Mouse (Mus musculus) neutrophil, adult 5-6 weeks (primary cell): ENCODE data around the gene Cpa1. TPM values are rescaled to one million over a fixed set of nuclear protein-coding genes. Genes with fewer than 3 reads are reported as not detected.

ENCODE experiments used
- ATAC-seq: fragments of 151-379, 151-347 bp; 2 replicates; pipeline ENCODE4 v1.8.0; 2017; ENCODE audit warnings: mild to moderate bottlenecking, moderate TSS enrichment; ENCODE audit not compliant: insufficient number of reproducible peaks, poor library complexity, low FRiP score, severe bottlenecking; ENCODE audit errors: extremely low read depth
- total RNA-seq: library from RNA; stranded (forward); fragments of 200-1000 nt; gene quantifications from 2 replicates; pipeline ENCODE4 v1.2.3, GENCODE M21; 2017

The Cpa1 gene
- total RNA-seq, 1 experiment from 2014 or later: not detected

DNA sequence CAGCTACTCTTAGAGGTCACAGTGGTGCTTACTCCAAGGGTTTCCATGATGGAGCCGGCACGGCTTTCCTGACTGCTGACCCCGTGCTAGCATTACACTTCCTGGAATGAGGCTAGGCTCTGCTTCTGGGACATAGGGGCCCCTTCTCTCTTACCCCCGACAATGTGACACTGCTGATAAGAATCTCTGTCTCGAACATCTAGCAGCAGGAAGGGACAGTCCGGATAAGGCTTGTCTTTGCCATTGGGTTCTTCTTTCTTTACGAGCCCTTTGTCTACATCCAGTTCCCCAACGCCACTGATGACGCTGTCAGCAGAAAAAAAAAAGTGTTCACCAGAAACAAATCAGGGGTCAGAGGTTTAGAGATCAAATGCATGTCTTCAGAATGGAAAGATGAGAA, 19.6 kb downstream of the Cpa1 start:
- ATAC-seq: no peak

DNA sequence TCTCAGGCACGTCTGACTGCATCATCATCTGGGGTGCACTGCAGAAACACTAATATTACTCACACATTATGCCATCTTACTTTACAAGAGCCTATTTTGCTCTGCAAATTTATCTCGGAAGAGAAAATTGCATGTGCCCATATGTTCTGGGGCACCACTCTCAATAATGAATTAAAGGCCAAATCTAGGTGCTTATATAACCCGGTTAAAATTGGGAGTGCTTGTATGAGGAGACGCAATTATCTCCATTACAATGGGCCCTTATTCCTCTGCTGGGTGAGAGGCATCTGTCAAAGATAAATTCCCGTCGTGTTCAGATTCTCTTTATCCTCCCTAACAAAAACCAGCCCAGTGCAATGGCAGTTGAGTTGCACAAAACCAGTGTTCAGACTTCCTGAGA, 25.8 kb downstream of the Cpa1 start:
- no peak for ATAC-seq

DNA sequence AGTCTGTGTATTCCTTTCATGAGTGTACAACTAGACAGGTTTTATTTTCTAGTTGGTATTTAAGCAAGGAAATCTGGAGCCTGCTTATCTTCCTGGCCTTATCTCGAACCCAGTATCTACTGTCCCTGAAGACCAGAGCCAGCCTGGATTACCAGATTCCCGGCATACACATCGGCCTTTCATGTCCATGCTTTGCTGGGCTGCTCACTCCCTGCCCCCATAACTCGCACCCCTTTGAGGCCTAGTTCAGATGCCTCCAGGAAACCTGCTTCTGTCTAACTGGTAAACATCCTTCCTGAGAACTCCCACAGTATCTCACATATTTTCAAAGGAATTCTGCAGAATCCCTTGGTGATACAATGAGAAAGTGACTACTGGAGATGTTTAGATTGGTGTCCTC, 26.3 kb downstream of the Cpa1 start:
- ATAC-seq: no peak

DNA sequence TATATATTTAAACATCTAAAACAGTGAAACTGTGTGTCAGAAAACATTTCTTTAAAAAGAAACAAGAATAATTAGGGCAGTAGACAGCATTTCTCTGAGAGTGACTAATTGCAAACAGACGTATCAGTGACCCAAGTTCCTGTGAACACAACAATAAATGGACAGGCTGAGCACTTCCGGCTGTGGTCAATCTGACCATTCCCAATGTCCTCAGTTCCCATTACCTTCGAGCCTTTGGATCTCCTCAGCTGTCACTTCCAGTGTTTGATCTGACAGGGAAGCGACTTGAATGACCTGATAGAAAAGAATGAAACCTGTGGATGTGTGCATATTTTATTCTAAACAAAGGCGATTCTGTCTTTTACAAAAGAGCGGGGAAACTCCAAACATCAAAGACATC, 27.0 kb downstream of the Cpa1 start:
- no peak for ATAC-seq

DNA sequence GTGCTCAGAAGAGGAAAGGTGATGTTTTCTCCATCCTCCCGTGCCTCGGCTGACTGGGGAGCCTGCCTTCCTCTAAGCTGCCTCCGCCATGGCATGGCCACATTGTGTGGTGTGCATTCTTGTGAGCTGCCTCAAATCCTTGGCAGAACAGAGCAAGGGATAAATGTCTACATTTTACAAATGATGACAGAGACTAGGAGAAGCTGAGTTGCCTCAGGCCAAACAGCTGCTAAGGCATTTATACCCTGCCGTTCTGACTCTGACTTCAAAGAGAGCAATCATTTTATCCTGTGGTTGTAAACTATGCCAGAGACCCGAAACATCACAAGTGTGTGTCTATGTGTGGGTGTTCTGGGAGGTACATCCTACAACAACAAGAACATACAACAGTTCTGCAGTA, 28.6 kb downstream of the Cpa1 start:
- no peak for ATAC-seq

DNA sequence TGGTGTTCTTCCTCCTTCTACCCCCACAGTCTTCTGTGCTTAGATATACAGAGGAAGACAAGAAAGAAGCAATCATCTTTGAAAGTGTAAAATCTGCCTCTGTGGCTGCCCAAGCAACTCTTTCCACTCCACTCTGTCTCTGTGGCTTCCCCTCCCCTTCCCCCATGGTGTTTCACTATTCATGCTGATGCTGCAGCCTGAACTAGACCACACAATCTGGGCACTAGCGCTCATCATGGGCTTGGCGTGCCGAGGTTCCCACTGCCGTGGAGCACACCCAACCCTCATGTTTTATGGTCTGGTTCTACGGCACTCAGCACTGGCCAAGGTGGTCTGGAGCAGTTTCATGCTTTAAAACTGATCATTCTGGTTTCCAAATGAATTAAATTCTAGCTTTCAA, 32.7 kb downstream of the Cpa1 start:
- ATAC-seq: no peak

DNA sequence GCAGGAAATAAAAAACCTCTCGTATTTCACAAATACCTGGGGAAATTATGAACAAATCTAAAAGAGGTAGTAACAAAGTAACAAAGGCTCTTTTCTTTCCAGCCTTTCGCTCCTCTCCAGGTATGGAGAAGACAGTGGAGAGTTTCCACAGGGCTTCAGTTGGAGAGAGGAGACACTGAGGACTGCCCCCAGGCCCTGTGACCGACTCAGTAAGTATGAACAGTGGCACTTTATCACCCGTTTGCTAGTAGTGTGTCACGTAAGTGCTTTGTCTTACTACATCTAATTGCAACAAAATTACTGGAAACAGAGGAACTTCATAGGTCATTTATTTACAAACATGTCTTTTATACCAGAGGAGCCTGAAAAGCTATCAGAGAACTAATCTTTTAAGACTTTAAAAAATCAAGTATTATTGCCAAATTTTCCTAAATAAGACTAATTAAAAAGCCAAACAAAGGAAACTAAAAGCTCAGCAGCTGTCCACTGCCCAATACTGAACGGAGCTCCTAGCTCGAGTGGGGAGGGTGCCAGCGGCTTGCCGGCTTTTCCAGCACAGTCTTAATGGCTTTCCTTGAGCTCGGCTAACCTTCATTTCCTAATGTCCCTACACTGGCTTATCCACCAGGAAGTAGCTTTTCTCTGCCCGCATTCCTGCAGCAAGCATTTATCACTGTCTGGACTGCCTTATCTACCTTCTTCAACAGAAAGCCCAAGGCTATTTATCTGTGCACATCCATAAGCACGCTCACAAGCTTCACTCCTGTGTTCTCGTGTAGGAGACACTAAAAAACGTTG, 34.9 kb downstream of the Cpa1 start:
- ATAC-seq: no peak

DNA sequence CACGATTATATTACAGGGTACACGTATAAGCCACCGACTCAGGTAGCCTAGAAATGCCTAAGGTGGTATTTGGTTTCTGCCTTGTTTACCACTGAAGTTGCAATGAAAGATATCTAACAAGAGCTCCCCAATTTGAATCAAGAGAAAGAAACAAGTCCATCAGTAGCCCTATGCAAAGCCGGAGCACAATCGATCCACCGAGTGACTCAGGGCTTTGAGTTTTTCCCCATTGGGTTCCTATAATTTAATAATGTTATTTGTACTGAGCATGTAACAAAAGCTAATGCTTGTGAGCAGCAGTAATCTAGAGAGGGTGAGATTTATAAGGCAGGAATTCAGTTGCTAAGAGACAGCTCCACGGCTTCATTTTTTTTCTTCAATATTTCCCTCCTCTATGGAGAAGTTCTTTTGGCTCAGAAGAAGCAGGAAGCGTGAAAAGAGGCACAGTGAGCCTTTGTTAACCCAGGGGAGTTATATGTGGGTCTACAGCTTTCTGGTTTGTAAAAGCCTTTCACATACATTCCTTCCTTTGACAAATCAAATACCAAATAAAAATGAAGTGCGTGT, 35.8 kb downstream of the Cpa1 start:
- ATAC-seq: no peak

DNA sequence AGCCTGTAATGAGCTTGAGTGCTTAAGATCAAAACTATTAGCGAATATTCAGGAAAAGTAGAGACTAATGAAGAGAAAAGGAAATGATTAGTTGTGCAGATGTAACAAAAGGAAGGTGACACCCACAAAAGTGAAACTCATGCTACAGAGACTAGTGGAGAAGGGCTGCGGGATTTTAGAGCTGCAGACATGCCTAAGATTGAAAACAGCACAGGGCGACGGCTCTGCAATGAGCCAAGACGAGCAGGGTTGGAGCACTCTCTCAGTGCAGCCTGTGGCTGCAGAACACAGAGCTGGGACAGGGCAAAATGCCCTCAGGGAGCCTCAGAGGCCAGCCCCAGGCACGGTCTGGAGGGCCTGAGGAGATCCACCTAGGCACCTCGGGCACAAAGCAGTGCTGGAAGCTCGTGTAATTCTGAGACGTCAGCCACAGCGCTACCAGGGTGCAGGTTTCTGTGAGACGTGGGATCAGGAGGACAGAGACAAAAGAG, 36.3 kb downstream of the Cpa1 start:
- ATAC-seq: no peak

DNA sequence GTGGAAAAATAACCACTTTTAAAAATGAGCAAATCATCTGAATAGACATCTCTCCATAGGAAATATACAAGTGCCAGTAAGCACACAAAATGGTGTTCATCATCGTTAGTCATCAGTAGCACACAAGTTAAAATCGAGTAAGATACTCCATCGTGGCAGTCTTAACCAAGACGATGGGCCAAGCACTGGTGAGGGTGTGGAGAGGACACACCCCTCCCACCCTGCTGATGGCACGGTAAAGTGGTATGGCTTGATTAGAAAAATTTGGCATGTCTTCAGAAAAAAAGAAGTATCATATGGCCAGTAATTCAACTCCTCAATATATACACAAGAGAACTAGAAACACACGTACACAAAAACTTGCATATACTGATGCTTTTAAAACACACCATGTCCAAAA, 37.5 kb downstream of the Cpa1 start:
- ATAC-seq: no peak

DNA sequence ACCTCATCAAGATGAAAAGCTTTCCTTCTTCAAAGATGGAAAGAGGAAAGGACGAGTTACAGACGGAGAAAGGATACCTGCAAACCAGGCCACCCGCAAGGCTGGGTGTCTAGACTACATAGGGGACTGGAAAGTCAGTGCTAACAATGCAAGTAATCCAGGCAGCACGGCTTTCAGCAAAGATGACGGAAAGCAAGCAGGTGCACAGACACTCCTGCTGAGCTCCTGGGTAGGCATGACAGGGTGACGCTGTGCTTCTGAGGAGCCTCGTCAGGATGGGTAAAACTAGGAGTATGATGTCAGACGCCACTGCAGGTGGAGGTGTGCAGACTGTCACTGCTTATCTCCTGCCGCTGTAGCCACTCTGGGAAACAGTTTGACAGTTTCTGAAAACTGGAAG, 38.6 kb downstream of the Cpa1 start:
- ATAC-seq: no peak

DNA sequence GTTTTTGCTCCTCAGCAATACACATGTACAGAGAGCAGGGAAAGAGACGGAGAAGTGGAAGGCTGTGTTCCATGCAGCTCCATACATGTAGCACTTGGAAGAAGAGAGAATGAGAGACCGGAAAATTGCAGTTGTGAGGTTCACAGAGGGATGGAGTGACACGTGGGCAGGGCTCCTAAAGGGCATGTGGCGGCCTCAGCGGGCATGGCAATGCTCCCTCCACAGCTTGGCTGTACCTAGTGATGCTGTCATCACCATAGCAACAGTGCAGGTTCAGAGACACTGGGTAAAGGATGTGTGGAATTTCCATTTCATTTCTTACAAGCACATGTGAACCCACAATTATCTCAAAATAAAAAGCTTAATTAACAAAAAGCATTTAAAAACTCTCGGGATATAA, 39.5 kb downstream of the Cpa1 start:
- no peak for ATAC-seq

DNA sequence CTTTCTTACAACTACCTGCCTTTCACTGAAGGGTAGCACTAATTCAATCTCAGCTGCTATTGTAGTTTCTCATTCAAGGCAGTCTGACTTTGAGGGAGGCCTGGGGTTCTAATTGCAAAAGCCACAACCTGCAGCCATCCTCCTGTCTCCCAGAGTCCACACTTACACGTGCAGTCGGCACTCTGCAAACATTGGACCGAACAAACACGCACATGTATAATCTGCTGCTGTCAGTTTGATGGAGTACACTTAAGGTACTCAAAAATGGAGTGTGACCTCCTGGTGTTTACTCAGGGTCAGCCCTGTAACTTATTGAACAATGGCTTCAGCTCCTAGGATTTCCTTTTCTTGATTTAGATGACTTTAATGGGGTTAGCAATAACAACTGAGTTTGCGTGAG, 40.5 kb downstream of the Cpa1 start:
- no peak for ATAC-seq

DNA sequence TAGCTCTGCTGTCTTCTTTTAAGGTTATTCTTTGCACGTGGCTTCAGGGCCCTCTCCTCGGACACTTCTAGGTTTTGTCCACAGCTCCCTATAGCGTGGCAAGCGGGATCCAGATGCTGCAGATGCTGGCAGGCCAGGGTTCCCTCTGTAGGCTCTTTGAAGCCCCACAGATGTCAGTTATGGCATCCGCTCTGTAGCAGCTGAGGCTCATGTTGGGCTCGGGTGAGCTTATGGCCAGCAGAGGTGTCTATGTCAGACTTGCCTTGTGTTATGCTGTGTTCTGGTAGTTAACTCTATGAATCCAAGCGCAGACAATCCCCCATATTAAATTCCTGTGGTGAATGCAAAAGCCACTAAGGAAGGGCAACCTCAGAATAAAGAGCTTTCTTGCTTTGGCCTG, 41.4 kb downstream of the Cpa1 start:
- no peak for ATAC-seq

DNA sequence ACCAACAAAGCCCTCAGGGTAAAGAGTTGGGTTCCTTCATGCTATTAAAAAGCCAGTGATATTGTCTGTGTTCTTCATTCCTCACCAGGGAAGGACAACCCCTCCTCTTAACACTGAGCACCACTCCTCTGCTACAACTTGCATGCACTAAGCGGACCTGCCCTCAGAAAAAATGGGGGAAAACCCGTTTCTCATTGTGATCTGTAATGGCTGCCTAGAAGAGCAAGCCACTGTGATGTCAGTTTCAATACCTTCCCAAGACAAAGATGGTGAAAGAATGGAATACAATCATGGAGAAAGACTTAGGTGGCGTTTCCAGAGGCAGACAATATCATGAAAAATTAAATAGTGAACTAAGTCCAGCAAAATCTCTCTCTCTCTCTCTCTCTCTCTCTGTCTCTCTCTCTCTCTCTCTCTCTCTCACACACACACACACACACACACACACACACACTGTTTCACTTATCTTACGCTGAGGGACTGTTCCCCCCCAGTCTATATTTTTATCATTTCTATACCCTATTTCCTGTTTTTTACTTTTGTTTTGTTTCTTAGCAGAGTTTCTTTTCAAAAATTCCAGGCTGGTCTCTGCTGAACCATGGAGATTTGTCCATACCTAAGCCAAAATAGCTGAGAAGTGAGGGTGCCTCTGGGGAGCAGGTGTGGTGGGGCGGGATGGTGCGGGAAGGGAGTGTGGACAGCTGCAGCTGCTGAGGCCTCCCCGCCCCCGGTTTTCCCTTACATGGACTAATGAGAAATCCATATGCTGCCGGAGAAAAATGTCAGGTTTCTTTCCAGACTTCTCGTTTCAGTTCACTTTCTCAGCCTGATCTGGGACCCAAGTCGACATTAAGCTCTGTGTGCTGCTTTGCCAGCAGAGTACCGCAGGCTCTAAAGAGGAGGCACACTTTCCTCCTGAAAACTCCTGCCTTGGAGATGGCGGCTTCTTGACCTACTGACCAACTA, 43.2 kb downstream of the Cpa1 start:
- no peak for ATAC-seq

DNA sequence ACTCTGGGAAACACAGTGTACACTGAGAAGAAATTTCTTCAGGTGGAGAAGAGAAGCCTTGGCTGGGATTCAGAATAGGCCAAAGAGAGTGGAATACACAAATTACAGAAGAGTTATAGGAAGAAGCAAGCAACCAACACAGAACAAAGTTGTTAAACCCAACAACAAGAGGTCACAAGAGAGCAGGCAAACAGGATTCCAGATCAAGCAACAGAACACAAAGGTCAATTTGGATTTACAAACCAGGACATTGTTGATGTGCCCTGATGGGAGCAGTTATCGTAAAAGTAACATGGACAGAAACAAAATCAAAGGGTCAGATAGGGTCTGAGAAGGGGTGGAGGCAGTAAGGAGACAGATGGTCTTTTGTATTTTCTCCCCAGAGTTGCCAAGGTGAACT, 45.6 kb downstream of the Cpa1 start:
- no peak for ATAC-seq

DNA sequence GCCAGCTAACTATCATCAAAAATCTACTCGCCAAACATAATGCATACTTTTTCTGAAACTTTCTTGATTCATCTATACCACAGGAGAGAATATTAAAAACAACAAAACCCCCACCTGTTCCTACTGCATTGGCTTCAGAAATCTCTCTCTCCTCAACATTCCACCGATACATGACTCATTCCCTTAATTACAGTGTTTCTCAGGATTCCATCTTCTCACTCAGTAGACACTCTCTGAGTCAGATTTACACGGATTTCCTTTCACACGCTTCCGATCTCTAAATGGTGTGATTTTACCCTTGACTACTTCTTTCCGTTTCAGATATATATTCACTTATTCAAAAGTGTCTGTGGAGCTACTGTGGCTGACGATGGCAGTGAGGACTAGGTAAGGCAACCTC, 48.2 kb downstream of the Cpa1 start:
- ATAC-seq: no peak

DNA sequence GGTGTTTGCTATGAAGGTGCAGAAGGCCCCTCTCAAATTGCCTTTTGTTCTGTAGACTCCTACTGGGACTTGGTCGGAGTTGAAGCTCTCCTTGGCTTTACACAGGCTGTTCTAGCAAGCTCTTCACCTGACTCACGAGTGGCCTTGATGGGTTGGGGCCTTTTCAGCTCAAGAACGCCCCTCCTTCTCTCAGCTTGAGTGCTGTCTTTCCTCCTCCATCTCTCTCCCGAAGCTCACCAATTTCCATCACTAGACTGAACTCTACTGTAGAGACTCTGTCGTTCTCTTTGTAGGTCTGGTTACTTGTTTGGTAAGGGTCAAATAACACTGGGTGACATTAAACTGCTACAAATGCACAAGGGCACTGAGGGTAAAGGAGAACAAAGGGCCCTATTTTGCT, 53.8 kb downstream of the Cpa1 start:
- no peak for ATAC-seq

DNA sequence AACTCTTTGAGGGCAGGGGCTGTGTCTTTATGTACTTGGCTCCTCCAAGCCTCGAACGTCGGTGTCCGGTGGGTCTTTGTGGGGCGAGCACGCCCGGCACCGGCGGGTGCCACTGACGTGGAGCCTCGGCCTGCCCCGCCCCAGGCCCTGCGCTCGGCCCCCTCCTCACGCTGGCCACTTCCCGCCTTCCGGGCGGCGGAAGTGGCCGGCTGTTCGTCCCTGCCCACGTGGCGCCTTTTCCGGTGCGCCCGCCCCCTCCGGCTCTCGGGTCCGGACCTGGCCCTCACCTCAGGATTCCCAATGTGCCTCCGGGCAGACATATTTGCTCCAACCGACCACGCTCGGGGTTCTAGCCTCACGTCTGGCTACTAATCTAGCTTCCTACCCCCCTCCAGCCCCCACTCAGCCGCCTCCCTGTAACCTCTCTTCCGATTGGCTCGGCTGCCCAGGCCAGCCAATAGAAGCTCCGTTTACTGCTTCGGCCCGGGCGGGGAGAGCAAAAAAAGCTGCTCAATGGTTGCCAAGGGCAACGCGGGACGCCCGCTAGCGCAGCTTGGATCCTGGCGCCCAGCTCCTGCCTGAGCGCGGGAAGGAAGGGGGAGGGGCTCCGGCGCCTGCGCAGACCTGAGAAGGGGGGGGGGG, 54.5 kb downstream of the Cpa1 start, which contains the start of gene Cep41:
Gene Cep41, minus strand, starts transcription at position 400 of the 642 bp plus-strand sequence.
- ATAC-seq: peak; percentile 88
